Mouse (Mus musculus) CD4-positive naive resting alpha-beta T cell, adult 76 days (primary cell): ENCODE results near the gene Hk2. TPM values are rescaled to one million over a fixed set of nuclear protein-coding genes. Genes with fewer than 3 reads are reported as not detected.

Experiments
- total RNA-seq: library from RNA; stranded (reverse); gene quantifications from one replicate; pipeline ENCODE4 v1.2.4, GENCODE M21; 2023

Gene Hk2
- total RNA-seq = 2.8 TPM

DNA sequence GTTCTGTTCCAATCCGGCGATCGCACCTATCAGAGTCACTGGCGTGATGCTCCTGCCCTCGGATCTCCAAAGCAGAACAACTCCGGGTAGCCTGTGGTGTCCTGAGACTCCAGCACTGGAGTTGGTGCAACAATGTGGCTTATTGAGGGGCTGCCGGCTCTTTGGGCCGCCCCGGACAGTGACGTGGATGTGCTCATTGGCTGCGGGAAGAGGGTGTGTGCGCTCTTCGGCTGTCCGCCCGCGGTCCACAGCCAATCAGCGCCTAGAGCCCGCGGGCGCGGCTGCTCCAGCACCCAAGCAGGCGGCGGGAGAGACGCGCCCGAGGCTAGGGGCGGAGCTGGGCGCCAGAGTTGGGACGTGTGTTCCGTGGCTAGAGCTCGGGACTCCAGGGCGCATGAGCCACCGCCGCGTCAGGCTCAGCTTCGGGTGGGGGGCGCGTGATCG lies at the start of gene Hk2:
Hk2 (minus strand) TSS at position 134 of the 444 bp plus-strand sequence.

DNA sequence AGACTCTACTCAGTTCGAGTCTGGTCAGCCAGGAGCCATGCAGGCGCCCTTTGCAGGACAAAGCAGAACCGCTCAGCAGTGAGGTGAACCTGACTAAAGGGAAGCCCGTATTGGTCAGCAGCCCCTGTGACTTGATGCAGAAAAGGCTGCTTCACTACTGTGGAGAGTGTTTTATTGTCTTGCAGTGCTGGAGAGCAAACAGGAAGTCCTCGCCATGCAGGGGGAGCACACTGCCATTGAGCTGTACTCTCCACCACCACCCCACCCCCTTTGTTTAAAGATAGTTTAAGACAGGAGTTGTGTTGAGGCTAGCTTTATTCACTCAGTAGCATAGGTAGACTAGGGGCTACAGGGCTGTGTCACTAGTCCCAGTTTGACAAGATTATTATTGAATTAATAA lies 69.0 kb downstream of the Hk2 start, which contains the start of gene Pole4:
Pole4 (minus strand) TSS at position 145 of the 400 bp plus-strand sequence.

Other genes starting within 250 kb of the Hk2 start
- gene Pole4, start 69.1 kb downstream of the Hk2 start, total RNA-seq = 71.2 TPM
- 17.1 TPM for gene Sema4f, start 165.3 kb upstream of the Hk2 start, total RNA-seq
- gene M1ap, start 172.4 kb upstream of the Hk2 start, total RNA-seq = not detected